Mouse (Mus musculus) cerebellum, adult 8-10 months (tissue): ENCODE data around the gene Tbx1.
A peak's percentile ranks its signal among the peaks of the same experiment; 100 is the strongest.

ENCODE experiments used
- DNase-seq: peaks from one replicate; pipeline ENCODE4 v3.0.0; 2022

Tbx1 gene

GRCm38 (mm10) chr16:18589804-18590790 lies at the start of gene Tbx1:
Gene Tbx1 (minus strand): TSS chr16:18590671.
- no peak for DNase-seq

- no peak for DNase-seq
Measured at GRCm38 (mm10) chr16:18639382-18639929, 49.0 kb upstream of the Tbx1 start.

- no peak for DNase-seq
Measured at GRCm38 (mm10) chr16:18638396-18638795, 47.9 kb upstream of the Tbx1 start.

GRCm38 (mm10) chr16:18636804-18637203 lies 46.3 kb upstream of the Tbx1 start:
- no peak for DNase-seq

GRCm38 (mm10) chr16:18636401-18636800 lies 45.9 kb upstream of the Tbx1 start:
- DNase-seq, result no peak

- no peak for DNase-seq
Measured at GRCm38 (mm10) chr16:18633333-18633732, 42.9 kb upstream of the Tbx1 start.

GRCm38 (mm10) chr16:18632816-18633215 lies 42.3 kb upstream of the Tbx1 start:
- DNase-seq, result no peak

- no peak for DNase-seq
Measured at GRCm38 (mm10) chr16:18632059-18632458, 41.6 kb upstream of the Tbx1 start.

GRCm38 (mm10) chr16:18631141-18631540 lies 40.7 kb upstream of the Tbx1 start:
- DNase-seq, result no peak

- no peak for DNase-seq
Measured at GRCm38 (mm10) chr16:18630291-18630690, 39.8 kb upstream of the Tbx1 start.

GRCm38 (mm10) chr16:18629390-18630231 lies 39.1 kb upstream of the Tbx1 start, which contains the start of gene Sept5:
Gene Sept5 (minus strand): TSS chr16:18629954.
- peak; percentile 82 for DNase-seq

- DNase-seq, result peak; percentile 37
Measured at GRCm38 (mm10) chr16:18628948-18629340, 38.5 kb upstream of the Tbx1 start.

- DNase-seq, result peak; percentile 33
Measured at GRCm38 (mm10) chr16:18628206-18628947, 37.9 kb upstream of the Tbx1 start.

- peak; percentile 41 for DNase-seq
Measured at GRCm38 (mm10) chr16:18627163-18627562, 36.7 kb upstream of the Tbx1 start.

- peak; percentile 90 for DNase-seq
Measured at GRCm38 (mm10) chr16:18626376-18626878, 36.0 kb upstream of the Tbx1 start, which contains the start of gene Gm49601. Gene Gm49601 (minus strand): TSS chr16:18626427.

GRCm38 (mm10) chr16:18625791-18626311 lies 35.4 kb upstream of the Tbx1 start:
- DNase-seq, result peak; percentile 59

GRCm38 (mm10) chr16:18625097-18625496 lies 34.6 kb upstream of the Tbx1 start:
- DNase-seq, result peak; percentile 30

GRCm38 (mm10) chr16:18624641-18625040 lies 34.2 kb upstream of the Tbx1 start:
- DNase-seq, result no peak

- peak; percentile 46 for DNase-seq
Measured at GRCm38 (mm10) chr16:18623751-18624540, 33.5 kb upstream of the Tbx1 start.

GRCm38 (mm10) chr16:18622916-18623750 lies 32.7 kb upstream of the Tbx1 start:
- DNase-seq, result peak; percentile 22
